Mouse (Mus musculus) lung, embryonic 15.5 days (tissue): ENCODE results near the gene Vmn1r38. TPM values are rescaled to one million over a fixed set of nuclear protein-coding genes. Genes with fewer than 3 reads are reported as not detected.
"Not testable (repeated sequence)": the region's sequence is repeated elsewhere in the genome, so short reads cannot be mapped to it uniquely, and the experiment has no call there.

Experiments used
- ATAC-seq: fragments of 200-750 bp; cut with Nextera tagmentation; 2 replicates; pipeline ENCODE4 v1.8.0; 2017; ENCODE audit warnings: moderate number of reproducible peaks, borderline replicate concordance; ENCODE audit not compliant: low FRiP score, low TSS enrichment; ENCODE audit errors: extremely low read depth
- H3K27ac ChIP-seq: fragments of 300-500 bp; sonication (generic); 2 replicates; pipeline ENCODE4 v1.5.1; 2015; ENCODE audit warnings: moderate library complexity, mild to moderate bottlenecking, inconsistent platforms
- H3K27me3 ChIP-seq: fragments of 300-500 bp; sonication (generic); 2 replicates; pipeline ENCODE4 v1.6.1; 2015; ENCODE audit warnings: inconsistent platforms
- H3K36me3 ChIP-seq: fragments of 300-500 bp; sonication (generic); 2 replicates; pipeline ENCODE4 v1.6.1; 2015; ENCODE audit warnings: inconsistent platforms
- H3K4me1 ChIP-seq: fragments of 300-500 bp; sonication (generic); 2 replicates; pipeline ENCODE4 v1.6.1; 2015; ENCODE audit warnings: inconsistent platforms
- H3K4me2 ChIP-seq: fragments of 300-500 bp; sonication (generic); 2 replicates; pipeline ENCODE4 v1.6.1; 2015; ENCODE audit warnings: inconsistent platforms, mild to moderate bottlenecking, moderate library complexity
- H3K4me3 ChIP-seq: fragments of 300-500 bp; sonication (generic); 2 replicates; pipeline ENCODE4 v1.5.1; 2015; ENCODE audit warnings: mild to moderate bottlenecking, inconsistent platforms
- H3K9ac ChIP-seq: fragments of 300-500 bp; sonication (generic); 2 replicates; pipeline ENCODE4 v1.6.1; 2015; ENCODE audit warnings: inconsistent platforms
- H3K9me3 ChIP-seq: fragments of 300-500 bp; sonication (generic); 2 replicates; pipeline ENCODE4 v1.6.1; 2016; ENCODE audit warnings: inconsistent platforms
- whole genome bisulfite sequencing: fragments of 180-500 bp; shearing (Covaris S2); methylation state at CpG from one replicate; pipeline ENCODE4 v1.1.7; 2015; 5-methylcytosine and 5-hydroxymethylcytosine counted together
- polyA plus RNA-seq: library from polyadenylated mRNA; unstranded; fragments of >200 nt; fragmentation: Nextera tagmentation; extraction: Ambion mirVana; gene quantifications from 2 replicates; pipeline ENCODE4 v1.2.1, GENCODE M21; 2015

The Vmn1r38 gene
- not detected in 2 replicates for polyA plus RNA-seq

- not testable (repeated sequence) for H3K4me2 ChIP-seq, H3K36me3 ChIP-seq, H3K4me3 ChIP-seq, H3K4me1 ChIP-seq, H3K27me3 ChIP-seq, H3K9ac ChIP-seq, H3K27ac ChIP-seq, ATAC-seq, H3K9me3 ChIP-seq
Observed at GRCm38 (mm10) chr6:66782527-66782926, at the start of gene Vmn1r38. TSS of gene Vmn1r38 (minus strand) at chr6:66782627.

DNA sequence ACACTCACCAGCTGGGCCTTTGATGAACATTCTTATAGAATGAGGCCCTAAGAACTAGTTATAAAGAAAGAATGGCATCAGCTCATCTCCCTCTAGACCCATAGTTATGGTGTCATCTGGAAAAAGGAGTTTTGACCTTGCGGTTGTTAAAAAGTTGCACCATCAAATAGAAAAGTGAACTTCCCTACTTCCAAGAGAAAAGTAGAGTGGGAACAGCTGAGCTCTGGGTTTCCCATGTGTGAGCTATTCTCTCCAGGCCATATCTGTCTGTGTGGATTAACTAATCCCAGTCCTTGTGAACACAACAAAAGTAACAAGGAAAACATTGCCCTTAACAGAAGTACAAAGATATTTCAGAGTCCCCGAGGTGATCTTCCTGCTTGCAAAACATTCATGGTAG lies 28.1 kb upstream of the Vmn1r38 start, which contains the start of gene Vmn1r39:
Vmn1r39 (minus strand) TSS at position 101 of the 400 bp plus-strand sequence.
- ATAC-seq, result no peak
- Histone ChIP-seq H3K27me3 (no peaks in the 10 kb centered on the region), H3K9me3 (no peaks in the 10 kb centered on the region), H3K27ac (no peak within 1 kb of the TSS), H3K4me3 (no peak within 1 kb of the TSS), H3K4me1 (no peaks in the 10 kb centered on the region), H3K36me3 (no peaks in the 10 kb centered on the region), H3K9ac (no peak within 1 kb of the TSS), H3K4me2 (no peak within 1 kb of the TSS)
- WGBS, result 89% methylated on average over 2 of the region's 2 CpGs

DNA sequence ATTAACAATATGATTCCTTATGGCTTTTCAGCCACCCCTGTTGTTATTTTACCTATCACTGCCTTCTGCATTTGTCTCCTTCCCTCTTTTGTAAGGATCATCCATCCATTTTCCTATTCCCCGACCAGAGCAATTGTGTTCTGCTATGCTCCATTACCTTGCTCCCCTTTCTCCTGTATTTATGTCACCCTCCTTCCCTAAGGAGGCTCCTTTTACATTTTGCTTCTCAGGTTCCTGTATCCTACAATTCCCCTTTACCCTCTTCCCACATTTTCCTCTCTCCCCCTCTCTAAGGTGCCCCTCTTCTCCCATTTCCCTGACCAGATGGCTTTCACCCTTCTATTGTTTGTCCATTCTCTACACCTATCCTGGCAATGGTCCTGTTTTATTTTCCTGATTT lies 23.9 kb upstream of the Vmn1r38 start:
- Histone ChIP-seq H3K27me3 (no peaks in the 10 kb centered on the region), H3K4me2 (no peak overlapping the region), H3K4me1 (no peaks in the 10 kb centered on the region), H3K9ac (no peak overlapping the region), H3K36me3 (no peaks in the 10 kb centered on the region), H3K27ac (no peak overlapping the region), H3K4me3 (no peak overlapping the region), H3K9me3 (no peaks in the 10 kb centered on the region)
- no peak for ATAC-seq
- WGBS, result 86% methylated on average over 1 of the region's 1 CpGs

DNA sequence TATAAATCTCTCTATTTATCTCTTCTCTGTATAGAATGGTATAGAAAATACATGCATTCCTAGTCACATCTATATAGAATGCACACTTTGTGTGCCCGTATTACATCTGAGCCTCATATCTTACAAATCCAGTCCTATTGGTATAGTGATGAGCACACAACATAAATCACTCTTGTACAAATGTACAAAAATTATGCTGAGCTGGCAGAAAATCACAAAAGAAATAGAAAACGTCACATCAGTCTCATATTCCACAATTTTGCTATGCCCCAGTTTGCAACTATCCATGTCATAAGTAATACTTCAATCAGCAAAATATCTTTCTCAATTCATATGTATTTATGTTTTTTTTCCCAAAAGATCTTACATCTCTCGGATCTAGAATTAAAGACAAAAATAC lies 23.3 kb upstream of the Vmn1r38 start:
- no peak overlapping the region for H3K4me3 ChIP-seq
- no peak overlapping the region for H3K4me2 ChIP-seq
- H3K4me1 ChIP-seq, result no peaks in the 10 kb centered on the region
- no peak for ATAC-seq
- no peak overlapping the region for H3K9ac ChIP-seq
- H3K27me3 ChIP-seq, result no peaks in the 10 kb centered on the region
- no peaks in the 10 kb centered on the region for H3K9me3 ChIP-seq
- H3K36me3 ChIP-seq, result no peaks in the 10 kb centered on the region
- H3K27ac ChIP-seq, result no peak overlapping the region
- WGBS, result 81% methylated on average over 3 of the region's 3 CpGs

- H3K4me3 ChIP-seq, H3K4me2 ChIP-seq, H3K9me3 ChIP-seq, H3K9ac ChIP-seq, ATAC-seq, H3K4me1 ChIP-seq, H3K27me3 ChIP-seq, H3K36me3 ChIP-seq, H3K27ac ChIP-seq: not testable (repeated sequence)
Observed at GRCm38 (mm10) chr6:66729082-66729481, 53.3 kb downstream of the Vmn1r38 start, which contains the start of gene Vmn1r37. TSS of gene Vmn1r37 (plus strand) at chr6:66729382.

Other genes with a start within 250 kb of the Vmn1r38 start
- gene Mad2l1, start 247.2 kb downstream of the Vmn1r38 start, polyA plus RNA-seq, result 143 and 144 TPM in 2 replicates
- gene Vmn1r32, start 222.5 kb downstream of the Vmn1r38 start, polyA plus RNA-seq, result 0.07 TPM in 1 of 2 replicates, not detected in the other
- gene Vmn1r33, start 164.3 kb downstream of the Vmn1r38 start, polyA plus RNA-seq, result not detected in 2 replicates
- not detected in 2 replicates for gene Vmn1r34, start 138.7 kb downstream of the Vmn1r38 start, polyA plus RNA-seq
- not detected in 2 replicates for gene Vmn1r35, start 96.7 kb downstream of the Vmn1r38 start, polyA plus RNA-seq
- gene Vmn1r36, start 63.5 kb downstream of the Vmn1r38 start, polyA plus RNA-seq, result not detected in 2 replicates
- not detected in 2 replicates for gene Vmn1r37, start 53.2 kb downstream of the Vmn1r38 start, polyA plus RNA-seq
- not detected in 2 replicates for gene Vmn1r39, start 28.0 kb upstream of the Vmn1r38 start, polyA plus RNA-seq
- 98.5 and 101 TPM in 2 replicates for gene Gng12, start 113.8 kb upstream of the Vmn1r38 start, polyA plus RNA-seq